Mouse (Mus musculus): ENCODE results near the gene Vasn. TPM values are rescaled to one million over a fixed set of nuclear protein-coding genes. Genes with fewer than 3 reads are reported as not detected.
"Not testable (repeated sequence)": the region's sequence is repeated elsewhere in the genome, so short reads cannot be mapped to it uniquely, and the experiment has no call there.

Gene Vasn
- polyA plus RNA-seq, 1 experiment from 2014 or later = 9.0 TPM

DNA sequence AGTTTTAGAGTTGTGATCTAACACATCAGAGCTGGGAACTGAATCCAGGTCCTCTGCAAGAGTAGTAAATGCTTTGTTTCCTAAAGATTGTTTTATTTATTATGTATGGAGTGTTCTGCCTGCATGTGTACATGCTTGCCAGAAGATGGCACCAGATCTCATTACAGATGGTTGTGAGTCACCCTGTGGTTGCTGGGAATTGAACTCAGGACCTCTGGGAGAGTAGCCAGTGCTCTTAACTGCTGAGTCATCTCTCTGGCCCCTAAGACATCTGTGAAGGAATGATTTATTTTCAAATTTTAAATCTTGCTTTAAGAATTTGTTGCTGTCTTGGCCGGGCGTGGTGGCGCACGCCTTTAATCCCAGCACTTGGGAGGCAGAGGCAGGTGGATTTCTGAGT is 49.6 kb downstream of the Vasn start:
- over 99% methylated on average over 4 of the region's 4 CpGs for WGBS
- H3K27me3 ChIP-seq (ENCODE audit: low read depth, poor library complexity, severe bottlenecking); H3K27ac ChIP-seq (replicated peaks); H3K4me3 ChIP-seq; H3K9me3 ChIP-seq (replicated peaks); DNase-seq (ENCODE audit: low spot score): not testable (repeated sequence)
- peaks cover 74% of the 10 kb centered on the region for H3K36me3 ChIP-seq
- peaks cover 11% of the 10 kb centered on the region for H3K4me1 ChIP-seq

Other genes with a start within 250 kb of the Vasn start
- 0.56 and 0.92 TPM in 2 replicates for gene Adcy9, start 219.4 kb upstream of the Vasn start, polyA plus RNA-seq (2016; fragmentation: Nextera tagmentation; extraction: Ambion mirVana)
- gene Srl, start 98.1 kb upstream of the Vasn start, polyA plus RNA-seq (2016; fragmentation: Nextera tagmentation; extraction: Ambion mirVana) = 21.0 and 22.1 TPM in 2 replicates
- 28.0 and 32.6 TPM in 2 replicates for gene Tfap4, start 80.1 kb upstream of the Vasn start, polyA plus RNA-seq (2016; fragmentation: Nextera tagmentation; extraction: Ambion mirVana)
- 23.0 and 23.6 TPM in 2 replicates for gene Glis2, start 45.2 kb upstream of the Vasn start, polyA plus RNA-seq (2016; fragmentation: Nextera tagmentation; extraction: Ambion mirVana)
- gene Pam16, start 15.0 kb upstream of the Vasn start, polyA plus RNA-seq (2016; fragmentation: Nextera tagmentation; extraction: Ambion mirVana) = 91.0 and 94.8 TPM in 2 replicates
- gene Dnaja3, start within 50 bp of the Vasn start, polyA plus RNA-seq (2016; fragmentation: Nextera tagmentation; extraction: Ambion mirVana) = 59.9 and 66.1 TPM in 2 replicates
- 21.4 and 25.0 TPM in 2 replicates for gene Coro7, start 39.8 kb downstream of the Vasn start, polyA plus RNA-seq (2016; fragmentation: Nextera tagmentation; extraction: Ambion mirVana)
- gene Nmral1, start 79.4 kb downstream of the Vasn start, polyA plus RNA-seq (2016; fragmentation: Nextera tagmentation; extraction: Ambion mirVana) = 195 and 217 TPM in 2 replicates
- gene Hmox2, start 86.4 kb downstream of the Vasn start, polyA plus RNA-seq (2016; fragmentation: Nextera tagmentation; extraction: Ambion mirVana) = 73.9 and 76.1 TPM in 2 replicates
- 111 and 116 TPM in 2 replicates for gene Cdip1, start 150.4 kb downstream of the Vasn start, polyA plus RNA-seq (2016; fragmentation: Nextera tagmentation; extraction: Ambion mirVana)
- gene 4930562C15Rik, start 195.5 kb downstream of the Vasn start, polyA plus RNA-seq (2016; fragmentation: Nextera tagmentation; extraction: Ambion mirVana) = 0.30 and 0.39 TPM in 2 replicates
- 29.6 and 36.0 TPM in 2 replicates for gene Ubald1, start 240.4 kb downstream of the Vasn start, polyA plus RNA-seq (2016; fragmentation: Nextera tagmentation; extraction: Ambion mirVana)
- gene Mgrn1, start 246.3 kb downstream of the Vasn start, polyA plus RNA-seq (2016; fragmentation: Nextera tagmentation; extraction: Ambion mirVana) = 68.5 and 78.2 TPM in 2 replicates